Mouse (Mus musculus) layer of hippocampus, adult 9-11 months (tissue): ENCODE data around the gene Rps13.
A peak's percentile ranks its signal among the peaks of the same experiment; 100 is the strongest.
"Not testable (repeated sequence)": the region's sequence is repeated elsewhere in the genome, so short reads cannot be mapped to it uniquely, and the experiment has no call there.

Experiments
- DNase-seq: peaks from one replicate; pipeline ENCODE4 v3.0.0; 2022

The Rps13 gene

GRCm38 (mm10) chr7:116333713-116334668, at the start of gene Rps13:
Gene Rps13, minus strand, starts transcription at chr7:116334195.
- DNase-seq: peak; percentile 98

GRCm38 (mm10) chr7:116379181-116379580, 45.2 kb upstream of the Rps13 start:
- DNase-seq: not testable (repeated sequence)

GRCm38 (mm10) chr7:116374284-116374683, 40.3 kb upstream of the Rps13 start:
- DNase-seq: no peak

- peak; percentile 39 for DNase-seq
These were observed 2.2 kb upstream of the Rps13 start for GRCm38 (mm10) chr7:116336226-116336625.

GRCm38 (mm10) chr7:116335133-116335532, 1.1 kb upstream of the Rps13 start:
- no peak for DNase-seq

GRCm38 (mm10) chr7:116334669-116335038, 659 bp upstream of the Rps13 start:
- DNase-seq: no peak

GRCm38 (mm10) chr7:116331246-116331645, 2.7 kb downstream of the Rps13 start:
- DNase-seq: peak; percentile 51

- no peak for DNase-seq
These were observed 4.1 kb downstream of the Rps13 start for GRCm38 (mm10) chr7:116329858-116330257.

- no peak for DNase-seq
These were observed 5.2 kb downstream of the Rps13 start for GRCm38 (mm10) chr7:116328777-116329176.

- no peak for DNase-seq
These were observed 6.1 kb downstream of the Rps13 start for GRCm38 (mm10) chr7:116327901-116328300.

GRCm38 (mm10) chr7:116323331-116323964, 10.5 kb downstream of the Rps13 start:
- DNase-seq: no peak

GRCm38 (mm10) chr7:116309456-116309855, 24.5 kb downstream of the Rps13 start:
- no peak for DNase-seq

GRCm38 (mm10) chr7:116308632-116308991, 25.4 kb downstream of the Rps13 start:
- DNase-seq: no peak

- DNase-seq: no peak
These were observed 25.9 kb downstream of the Rps13 start, which contains the start of gene Plekha7 for GRCm38 (mm10) chr7:116307871-116308631. Gene Plekha7, minus strand, starts transcription at chr7:116308376.

- DNase-seq: no peak
These were observed 26.7 kb downstream of the Rps13 start for GRCm38 (mm10) chr7:116307099-116307870.

- no peak for DNase-seq
These were observed 27.4 kb downstream of the Rps13 start for GRCm38 (mm10) chr7:116306601-116307000.

GRCm38 (mm10) chr7:116301661-116302311, 32.2 kb downstream of the Rps13 start:
- DNase-seq: no peak

- DNase-seq: no peak
These were observed 32.9 kb downstream of the Rps13 start for GRCm38 (mm10) chr7:116301144-116301543.

- DNase-seq: no peak
These were observed 35.1 kb downstream of the Rps13 start for GRCm38 (mm10) chr7:116298851-116299250.

GRCm38 (mm10) chr7:116298389-116298788, 35.6 kb downstream of the Rps13 start:
- no peak for DNase-seq

GRCm38 (mm10) chr7:116294961-116295360, 39.0 kb downstream of the Rps13 start:
- no peak for DNase-seq

GRCm38 (mm10) chr7:116292377-116292776, 41.6 kb downstream of the Rps13 start:
- DNase-seq: no peak
